Mouse (Mus musculus) neural tube, embryonic 12.5 days (tissue): ENCODE measurements around the gene Frmd8. TPM values are rescaled to one million over a fixed set of nuclear protein-coding genes. Genes with fewer than 3 reads are reported as not detected.

ENCODE experiments used
- ATAC-seq: fragments of 200-750 bp; cut with Nextera tagmentation; 2 replicates; pipeline ENCODE4 v1.8.0; 2017; ENCODE audit warnings: low read depth, mild to moderate bottlenecking, moderate TSS enrichment, moderate library complexity; ENCODE audit not compliant: low FRiP score
- H3K27ac ChIP-seq: fragments of 300-500 bp; sonication (generic); 2 replicates; pipeline ENCODE4 v1.5.1; 2016
- H3K27me3 ChIP-seq: fragments of 300-500 bp; sonication (generic); replicated peaks from 2 replicates; pipeline ENCODE4 v1.6.1; 2016; ENCODE audit warnings: mild to moderate bottlenecking
- H3K36me3 ChIP-seq: fragments of 300-500 bp; sonication (generic); 2 replicates; pipeline ENCODE4 v1.6.1; 2016; ENCODE audit warnings: mild to moderate bottlenecking
- H3K4me1 ChIP-seq: fragments of 300-500 bp; sonication (generic); 2 replicates; pipeline ENCODE4 v1.6.1; 2016
- H3K4me2 ChIP-seq: fragments of 300-500 bp; sonication (generic); replicated peaks from 2 replicates; pipeline ENCODE4 v1.6.1; 2016; ENCODE audit warnings: mild to moderate bottlenecking
- H3K4me3 ChIP-seq: fragments of 300-500 bp; sonication (generic); 2 replicates; pipeline ENCODE4 v1.5.1; 2016
- H3K9ac ChIP-seq: fragments of 300-500 bp; sonication (generic); 2 replicates; pipeline ENCODE4 v1.6.1; 2016; ENCODE audit warnings: mild to moderate bottlenecking
- H3K9me3 ChIP-seq: fragments of 300-500 bp; sonication (generic); 2 replicates; pipeline ENCODE4 v1.6.1; 2016; ENCODE audit warnings: mild to moderate bottlenecking
- WGBS: fragments of 180-500 bp; shearing (Covaris S2); methylation state at CpG from one replicate; pipeline ENCODE4 v1.1.7; 2016; 5-methylcytosine and 5-hydroxymethylcytosine counted together
- polyA plus RNA-seq: library from polyadenylated mRNA; unstranded; fragments of >200 nt; fragmentation: Nextera tagmentation; extraction: Ambion mirVana; gene quantifications from 2 replicates; pipeline ENCODE4 v1.2.1, GENCODE M21; 2016

Gene Frmd8
- polyA plus RNA-seq, 1 experiment from 2014 or later = 33.0 TPM

DNA sequence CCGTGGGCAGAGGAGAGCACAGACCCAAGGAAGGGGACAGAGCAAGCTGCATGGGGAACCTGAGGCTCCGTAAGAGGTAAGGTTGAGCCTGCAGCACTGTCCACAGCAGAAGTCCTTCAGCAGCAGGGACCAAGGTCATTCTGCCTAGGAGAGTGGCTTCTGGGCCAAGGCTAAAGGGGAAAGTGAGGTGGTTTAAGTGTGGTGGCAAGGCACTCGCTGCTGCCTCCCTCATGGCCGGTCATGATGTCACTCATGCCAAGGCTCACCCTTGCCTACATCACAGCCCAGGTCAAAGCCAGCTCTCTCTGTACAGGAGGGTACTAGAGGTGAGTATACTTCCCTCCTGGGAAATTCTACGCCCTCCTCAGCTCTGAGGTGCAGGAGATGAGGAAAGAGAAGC lies 11.3 kb downstream of the Frmd8 start:
- no peaks in the 10 kb centered on the region for H3K9me3 ChIP-seq
- H3K4me3 ChIP-seq = no peak overlapping the region
- no peak overlapping the region for H3K27ac ChIP-seq
- 92% methylated on average over 5 of the region's 5 CpGs for WGBS
- H3K36me3 ChIP-seq = peaks cover 92% of the 10 kb centered on the region
- H3K4me2 ChIP-seq = no peak overlapping the region
- H3K9ac ChIP-seq = no peak overlapping the region
- no peaks in the 10 kb centered on the region for H3K4me1 ChIP-seq
- no peak for ATAC-seq
- no peaks in the 10 kb centered on the region for H3K27me3 ChIP-seq

DNA sequence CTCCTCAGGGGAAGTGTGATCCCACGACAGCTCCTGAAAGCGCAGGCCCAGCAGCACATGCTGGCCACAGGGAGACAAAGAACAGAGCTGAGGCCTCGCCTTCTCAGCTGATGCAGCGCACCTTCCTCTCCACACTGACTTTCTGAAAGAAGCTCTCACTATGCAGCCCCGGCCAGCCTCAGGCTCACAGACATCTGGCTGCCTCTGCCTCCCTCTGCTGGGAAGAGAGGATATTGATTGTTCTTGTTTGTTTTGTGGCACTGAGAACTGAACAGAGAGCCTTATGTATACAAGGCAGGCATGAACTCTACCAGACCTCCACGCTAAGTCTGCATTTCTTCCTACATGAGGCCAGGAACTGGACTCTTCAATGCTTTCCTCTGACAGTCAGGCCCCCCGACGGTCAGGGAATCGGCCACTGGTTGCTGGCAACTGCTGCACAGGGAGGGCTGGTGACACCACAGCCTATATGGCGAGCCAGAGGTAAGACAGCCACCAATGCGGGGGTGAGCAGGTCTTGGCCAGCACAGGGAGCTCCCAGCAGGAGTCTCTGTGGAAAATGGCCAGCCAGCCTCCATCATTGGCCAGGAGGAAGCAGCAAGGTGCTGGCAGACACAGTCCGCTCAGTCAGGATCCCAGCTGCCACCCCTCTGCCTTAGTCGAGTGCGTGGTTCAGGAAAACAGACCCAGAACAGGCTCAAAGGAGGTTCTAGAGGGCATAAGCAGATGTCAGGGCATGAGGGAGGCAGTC lies 12.6 kb downstream of the Frmd8 start:
- Histone ChIP-seq H3K4me2 (no peak overlapping the region), H3K4me1 (no peaks in the 10 kb centered on the region), H3K36me3 (peaks cover 89% of the 10 kb centered on the region), H3K9me3 (no peaks in the 10 kb centered on the region), H3K27me3 (no peaks in the 10 kb centered on the region), H3K9ac (no peak overlapping the region), H3K27ac (no peak overlapping the region), H3K4me3 (no peak overlapping the region)
- 98% methylated on average over 14 of the region's 14 CpGs for WGBS
- no peak for ATAC-seq

DNA sequence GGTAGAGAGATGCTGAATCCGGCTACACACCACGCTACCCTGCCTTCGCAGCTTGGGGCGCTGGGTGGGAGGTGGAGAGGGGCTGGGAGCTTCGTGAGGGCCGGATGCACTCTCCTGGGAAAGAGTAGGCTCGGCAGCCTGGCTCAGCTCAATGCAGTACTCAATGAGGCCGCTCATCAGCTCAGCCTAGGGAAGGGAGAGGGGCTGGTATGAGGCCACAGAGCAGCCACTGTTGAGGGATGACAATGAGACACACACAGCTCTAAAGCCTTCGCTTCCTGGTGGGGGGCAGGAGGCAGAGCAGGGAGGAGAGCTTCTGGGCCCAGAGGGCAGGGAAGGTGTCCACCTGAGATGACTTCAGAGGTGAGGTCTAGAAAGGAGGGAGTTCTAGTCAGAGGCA lies 18.5 kb downstream of the Frmd8 start:
- Histone ChIP-seq H3K9me3 (no peaks in the 10 kb centered on the region), H3K9ac (0 out of 2 replicates have a peak overlapping the region, but pooled peaks have one; percentile 13), H3K36me3 (peaks cover 69% of the 10 kb centered on the region), H3K4me3 (no peak overlapping the region), H3K4me1 (no peaks in the 10 kb centered on the region), H3K4me2 (no peak overlapping the region), H3K27me3 (no peaks in the 10 kb centered on the region), H3K27ac (no peak overlapping the region)
- no peak for ATAC-seq
- WGBS = 88% methylated on average over 9 of the region's 9 CpGs

DNA sequence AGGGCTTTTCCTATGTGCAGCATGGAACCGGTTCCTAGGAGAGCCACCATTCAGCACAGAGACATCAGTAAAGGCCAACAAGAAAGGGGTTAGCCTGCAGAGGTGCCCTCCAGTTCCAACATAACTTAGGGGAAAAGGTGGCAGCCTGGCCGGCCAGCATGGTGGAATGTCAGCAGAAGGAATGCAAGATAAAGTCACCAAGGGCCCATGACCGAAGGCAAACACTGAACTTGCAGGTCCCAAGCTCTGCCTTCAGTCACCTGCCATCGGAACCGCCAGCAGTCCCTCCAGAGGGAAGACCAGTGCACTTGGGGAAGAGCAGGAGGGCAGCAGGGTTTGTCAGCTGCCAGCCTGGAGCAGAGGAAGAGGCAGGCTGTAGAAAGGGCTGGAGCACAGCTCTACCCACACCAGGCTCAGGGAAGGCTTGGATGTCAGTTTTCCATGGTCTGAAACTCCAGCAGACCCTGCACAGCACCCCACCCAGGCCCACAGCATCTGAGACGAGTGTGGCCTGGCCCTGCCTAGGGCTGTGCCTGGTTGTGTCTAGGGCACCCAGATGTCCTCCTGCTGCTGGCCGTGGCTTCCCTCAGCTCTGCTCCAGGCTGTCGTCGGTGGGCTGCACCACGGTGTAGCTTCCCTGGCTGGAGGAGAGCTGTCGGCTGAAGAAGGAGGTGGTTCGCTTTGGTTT lies 22.9 kb downstream of the Frmd8 start:
- no peak for ATAC-seq
- no peak overlapping the region for H3K27ac ChIP-seq
- H3K36me3 ChIP-seq = peaks cover 29% of the 10 kb centered on the region
- no peak overlapping the region for H3K4me2 ChIP-seq
- no peaks in the 10 kb centered on the region for H3K27me3 ChIP-seq
- H3K9ac ChIP-seq = peak overlapping the region; percentile 42; the same call in 1 of the 2 replicates
- H3K4me3 ChIP-seq = no peak overlapping the region
- WGBS = 89% methylated on average over 12 of the region's 12 CpGs
- no peaks in the 10 kb centered on the region for H3K9me3 ChIP-seq
- peaks cover 31% of the 10 kb centered on the region for H3K4me1 ChIP-seq

DNA sequence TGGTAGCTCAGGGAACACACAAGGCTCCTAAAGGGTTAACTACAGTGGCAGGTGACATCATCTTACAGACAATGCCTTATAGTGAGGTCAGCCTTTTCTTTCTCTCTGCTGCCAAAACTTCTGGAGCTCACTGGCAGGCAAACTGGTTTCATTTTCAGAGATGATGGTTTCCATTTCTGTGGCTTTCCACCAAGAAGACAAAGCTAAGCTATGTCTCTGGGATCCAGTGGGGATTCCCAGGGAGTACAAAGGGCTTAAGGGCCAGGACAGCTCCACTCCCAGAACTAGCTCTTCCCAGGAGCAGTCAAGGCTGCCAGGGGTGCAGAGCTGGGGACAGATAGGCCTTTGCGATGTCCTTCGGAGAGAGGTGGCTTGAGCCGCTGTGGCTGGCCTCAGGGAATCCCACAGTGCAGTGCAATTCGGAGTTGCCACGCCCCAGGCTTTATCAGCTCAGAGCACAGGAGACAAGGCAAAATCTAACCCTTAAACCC lies 23.5 kb downstream of the Frmd8 start:
- H3K9ac ChIP-seq = peak overlapping the region; percentile 42
- no peak for ATAC-seq

DNA sequence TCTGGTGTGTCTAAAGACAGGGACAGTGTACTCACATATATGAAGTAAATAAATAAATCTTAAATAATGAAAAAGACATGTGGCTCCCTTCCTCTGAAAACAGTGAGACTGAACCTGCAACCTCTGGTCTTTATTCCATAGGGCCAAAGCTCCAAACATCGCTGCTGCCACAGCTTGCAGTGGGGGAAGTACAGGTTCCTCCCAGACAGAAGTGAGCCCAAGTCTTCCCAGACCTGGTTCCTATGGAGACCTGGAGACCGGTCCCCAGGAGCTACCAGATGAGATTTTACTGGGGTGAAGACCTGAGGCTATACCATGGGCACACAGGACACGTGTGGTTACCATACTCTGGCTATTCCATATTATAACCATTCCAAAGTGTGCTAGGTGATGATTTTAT lies 24.2 kb downstream of the Frmd8 start:
- 83% methylated on average over 3 of the region's 3 CpGs for WGBS

More for the DNA sequence above, 23.5 kb downstream of the Frmd8 start:
- Histone ChIP-seq H3K4me1 (peaks cover 38% of the 10 kb centered on the region), H3K4me3 (no peak overlapping the region), H3K27ac (no peak overlapping the region), H3K36me3 (peaks cover 24% of the 10 kb centered on the region), H3K27me3 (no peaks in the 10 kb centered on the region), H3K9me3 (no peaks in the 10 kb centered on the region), H3K4me2 (no peak overlapping the region)
- WGBS = 72% methylated on average over 5 of the region's 5 CpGs

DNA sequence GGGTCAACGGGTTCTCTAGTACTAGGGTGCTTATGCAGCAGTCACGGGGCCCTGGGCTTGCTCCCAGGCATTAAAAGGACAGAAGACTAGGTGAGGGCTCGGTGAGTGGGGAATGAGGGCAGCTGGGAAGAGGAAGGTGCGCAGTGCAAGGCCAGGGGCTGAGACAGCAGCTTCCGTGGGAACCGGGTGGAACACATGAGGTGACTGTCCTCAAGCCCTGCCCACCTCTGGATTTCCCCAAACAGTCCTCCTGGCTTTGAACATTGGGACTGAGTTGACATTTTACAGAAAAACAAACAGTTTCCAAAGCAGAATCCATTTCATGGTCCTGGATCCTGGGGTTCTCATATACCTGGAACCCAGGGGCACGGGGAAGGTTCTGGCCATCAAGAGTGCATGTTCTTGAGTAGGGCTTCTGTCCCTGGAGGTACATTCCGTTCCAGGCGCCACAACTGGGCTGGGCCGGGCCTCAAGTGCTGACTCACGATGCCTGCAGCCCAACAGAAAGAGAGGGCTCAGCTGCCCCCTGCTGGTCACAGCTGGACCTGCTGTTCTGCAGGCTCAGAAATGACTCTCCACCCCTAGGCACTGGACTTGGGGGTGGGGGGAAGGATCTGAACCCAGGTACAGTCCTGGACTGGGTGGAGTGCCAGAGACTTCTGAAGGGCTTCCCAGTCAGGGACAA lies 25.1 kb downstream of the Frmd8 start:
- H3K4me1 ChIP-seq = peaks cover 49% of the 10 kb centered on the region
- no peak for ATAC-seq
- WGBS = 33% methylated on average over 11 of the region's 11 CpGs
- H3K27ac ChIP-seq = no peak overlapping the region
- H3K9me3 ChIP-seq = no peaks in the 10 kb centered on the region
- H3K9ac ChIP-seq = no peak overlapping the region
- no peaks in the 10 kb centered on the region for H3K27me3 ChIP-seq
- H3K36me3 ChIP-seq = peaks cover 16% of the 10 kb centered on the region
- no peak overlapping the region for H3K4me3 ChIP-seq
- peak overlapping the region; percentile 32 for H3K4me2 ChIP-seq

More for the DNA sequence above, 24.2 kb downstream of the Frmd8 start:
- no peaks in the 10 kb centered on the region for H3K27me3 ChIP-seq
- H3K4me1 ChIP-seq = peaks cover 42% of the 10 kb centered on the region
- no peak overlapping the region for H3K4me3 ChIP-seq
- H3K36me3 ChIP-seq = peaks cover 17% of the 10 kb centered on the region
- no peak overlapping the region for H3K27ac ChIP-seq
- no peak overlapping the region for H3K9ac ChIP-seq
- no peaks in the 10 kb centered on the region for H3K9me3 ChIP-seq
- no peak for ATAC-seq
- H3K4me2 ChIP-seq = no peak overlapping the region

DNA sequence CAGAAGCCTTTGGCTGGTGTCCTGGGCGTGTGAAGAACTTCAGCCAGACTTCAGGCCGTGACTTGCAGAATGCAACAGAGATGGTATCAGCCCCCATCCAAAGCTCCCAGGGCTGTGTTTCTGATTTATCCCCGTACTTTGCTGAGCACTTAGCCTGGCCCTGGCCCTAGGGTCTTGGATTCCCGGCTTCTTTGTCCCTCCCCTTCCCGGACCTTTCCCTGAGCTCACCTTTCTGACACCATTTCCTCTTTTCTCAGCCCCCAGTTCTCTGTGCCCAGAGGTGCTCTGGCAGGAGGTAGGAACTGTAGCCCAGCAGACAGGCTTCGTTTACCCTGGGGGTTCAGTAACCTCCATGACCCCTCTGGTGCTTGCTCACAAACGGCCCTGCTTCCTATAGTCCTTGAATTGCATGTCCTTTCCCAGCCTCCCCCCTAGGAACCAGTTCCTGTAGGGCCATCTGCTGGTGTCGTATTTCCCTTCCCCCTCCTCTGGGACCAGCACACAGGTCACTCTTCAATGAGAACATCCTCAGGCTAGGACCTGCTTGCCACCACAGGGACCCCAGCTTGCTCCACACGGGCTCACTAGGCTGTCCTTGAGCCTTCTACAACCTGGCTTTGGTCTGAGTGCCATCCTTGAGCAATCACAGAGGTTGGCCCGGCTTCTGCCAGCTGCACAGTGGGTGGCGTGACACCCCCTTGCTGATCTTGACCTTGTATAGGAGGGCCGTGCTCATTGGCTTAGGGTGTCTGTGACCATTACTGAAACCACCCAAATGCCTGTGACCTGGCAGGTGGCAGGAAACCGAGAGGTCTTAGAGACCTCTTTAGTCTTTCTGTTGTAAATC lies 26.0 kb downstream of the Frmd8 start:
- no peak for ATAC-seq

DNA sequence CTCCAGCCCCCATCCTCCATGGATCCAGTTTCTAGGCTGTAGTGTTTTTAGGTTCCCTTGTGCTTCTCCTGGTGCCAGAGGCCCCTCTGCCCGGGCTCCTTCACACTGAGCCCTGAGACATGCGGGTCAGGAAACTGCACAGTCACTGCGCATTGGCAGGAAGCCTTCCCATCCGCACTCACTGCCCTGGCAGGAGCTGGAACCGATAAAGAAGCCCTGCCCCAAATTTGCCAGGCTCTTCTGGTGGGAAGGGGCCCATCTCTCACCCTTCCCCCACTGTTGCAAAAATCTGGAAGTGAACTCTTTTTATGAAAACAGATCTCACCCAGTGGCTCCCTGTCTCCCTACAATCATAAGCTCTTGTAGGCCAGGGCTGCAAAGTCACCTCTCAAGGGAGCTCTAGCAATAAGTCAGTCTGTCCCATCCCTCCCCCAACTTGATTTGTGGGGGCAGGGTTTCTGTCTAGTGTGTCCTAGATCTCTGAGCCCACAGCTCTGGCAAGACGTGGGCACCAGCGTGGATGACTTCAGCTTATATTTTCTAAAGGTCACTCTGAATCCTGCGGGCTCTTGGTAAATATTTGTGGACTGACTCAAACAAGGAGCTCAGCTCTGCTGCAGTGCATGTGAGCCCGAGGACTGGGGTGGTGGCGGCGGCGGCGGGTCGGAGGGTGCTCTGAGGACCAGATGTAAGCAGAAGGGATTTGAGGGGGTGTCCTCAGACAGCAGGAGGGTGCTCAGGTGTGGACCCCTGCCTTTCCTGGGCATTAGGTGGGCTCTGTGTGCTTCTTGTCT lies 26.8 kb downstream of the Frmd8 start:
- peaks cover 63% of the 10 kb centered on the region for H3K4me1 ChIP-seq
- peaks cover 13% of the 10 kb centered on the region for H3K36me3 ChIP-seq
- H3K4me3 ChIP-seq = no peak overlapping the region
- peak overlapping the region; percentile 94; the same call in 1 of the 2 replicates for H3K27ac ChIP-seq
- WGBS = 59% methylated on average over 14 of the region's 14 CpGs
- no peaks in the 10 kb centered on the region for H3K9me3 ChIP-seq
- no peak for ATAC-seq
- H3K9ac ChIP-seq = peak overlapping the region; percentile 52
- H3K27me3 ChIP-seq = no peaks in the 10 kb centered on the region
- peak overlapping the region; percentile 68 for H3K4me2 ChIP-seq

More for the DNA sequence above, 26.0 kb downstream of the Frmd8 start:
- no peaks in the 10 kb centered on the region for H3K27me3 ChIP-seq
- H3K9me3 ChIP-seq = no peaks in the 10 kb centered on the region
- peaks cover 57% of the 10 kb centered on the region for H3K4me1 ChIP-seq
- H3K4me2 ChIP-seq = peak overlapping the region; percentile 68
- 35% methylated on average over 13 of the region's 13 CpGs for WGBS
- no peak overlapping the region for H3K27ac ChIP-seq
- peaks cover 13% of the 10 kb centered on the region for H3K36me3 ChIP-seq
- no peak overlapping the region for H3K4me3 ChIP-seq
- 0 out of 2 replicates have a peak overlapping the region, but pooled peaks have one; percentile 52 for H3K9ac ChIP-seq

DNA sequence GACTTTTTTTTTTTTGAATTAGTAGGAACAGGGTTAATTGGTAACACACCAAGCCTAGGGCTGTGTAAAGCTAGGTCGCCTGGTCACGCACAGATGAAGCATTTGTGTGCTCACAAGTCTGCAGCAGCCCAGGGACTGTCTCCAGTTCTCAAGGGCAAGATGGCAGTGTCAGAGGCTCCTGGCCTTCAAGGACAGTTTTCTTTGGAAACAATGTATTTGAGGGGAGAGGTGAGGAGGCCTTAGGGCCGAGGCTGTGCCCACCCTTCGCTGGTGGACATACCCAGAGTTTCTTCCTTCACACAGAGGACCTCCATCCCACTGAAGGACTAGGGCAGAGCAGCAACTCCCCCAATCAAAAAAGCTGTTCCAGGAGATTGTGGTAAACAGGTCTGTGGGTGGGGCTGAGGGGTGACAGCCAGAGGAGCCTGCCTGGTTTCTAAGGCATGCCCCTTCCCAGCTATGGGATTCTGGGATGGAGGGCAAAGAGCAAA lies 27.7 kb downstream of the Frmd8 start:
- H3K4me1 ChIP-seq = peaks cover 72% of the 10 kb centered on the region
- H3K27ac ChIP-seq = peak overlapping the region; percentile 94
- no peak for ATAC-seq
- peak overlapping the region; percentile 68 for H3K4me2 ChIP-seq
- no peaks in the 10 kb centered on the region for H3K27me3 ChIP-seq
- H3K9me3 ChIP-seq = no peaks in the 10 kb centered on the region
- H3K4me3 ChIP-seq = no peak overlapping the region
- peaks cover 5% of the 10 kb centered on the region for H3K36me3 ChIP-seq
- H3K9ac ChIP-seq = peak overlapping the region; percentile 52
- 45% methylated on average over 4 of the region's 4 CpGs for WGBS
